Mouse (Mus musculus) intestine, embryonic 16.5 days (tissue): ENCODE measurements around the gene Tlr9. TPM values are rescaled to one million over a fixed set of nuclear protein-coding genes. Genes with fewer than 3 reads are reported as not detected.

Experiments used
- ATAC-seq: fragments of 200-750 bp; cut with Nextera tagmentation; 2 replicates; pipeline ENCODE4 v1.8.0; 2017; ENCODE audit warnings: moderate TSS enrichment, moderate library complexity
- H3K27ac ChIP-seq: fragments of 300-500 bp; sonication (generic); 2 replicates; pipeline ENCODE4 v1.5.1; 2014; ENCODE audit warnings: mild to moderate bottlenecking, low read length
- H3K27me3 ChIP-seq: fragments of 300-500 bp; sonication (generic); replicated peaks from 2 replicates; pipeline ENCODE4 v1.6.1; 2014; ENCODE audit warnings: low read length, control low read depth, mixed read lengths; ENCODE audit not compliant: control insufficient read depth, insufficient read depth
- H3K36me3 ChIP-seq: fragments of 300-500 bp; sonication (generic); 2 replicates; pipeline ENCODE4 v1.6.1; 2014; ENCODE audit warnings: low read length, control low read depth; ENCODE audit not compliant: control insufficient read depth, insufficient read depth
- H3K4me1 ChIP-seq: fragments of 300-500 bp; sonication (generic); 2 replicates; pipeline ENCODE4 v1.6.1; 2014; ENCODE audit warnings: low read length, control low read depth, mixed read lengths; ENCODE audit not compliant: control insufficient read depth, insufficient read depth
- H3K4me2 ChIP-seq: fragments of 300-500 bp; sonication (generic); 2 replicates; pipeline ENCODE4 v1.6.1; 2014; ENCODE audit warnings: low read depth, low read length, control low read depth
- H3K4me3 ChIP-seq: fragments of 300-500 bp; sonication (generic); 2 replicates; pipeline ENCODE4 v1.5.1; 2014; ENCODE audit warnings: mild to moderate bottlenecking, low read length
- H3K9ac ChIP-seq: fragments of 300-500 bp; sonication (generic); 2 replicates; pipeline ENCODE4 v1.6.1; 2014; ENCODE audit warnings: low read depth, low read length
- H3K9me3 ChIP-seq: fragments of 300-500 bp; sonication (generic); 2 replicates; pipeline ENCODE4 v1.6.1; 2016; ENCODE audit warnings: low read length, control low read depth; ENCODE audit not compliant: control insufficient read depth
- WGBS: fragments of 180-500 bp; shearing (Covaris S2); extraction: QIAGEN DNeasy Blood & Tissue Kit; methylation state at CpG from one replicate; pipeline ENCODE4 v1.1.7; 2014; 5-methylcytosine and 5-hydroxymethylcytosine counted together
- polyA plus RNA-seq: library from polyadenylated mRNA; unstranded; fragments of >200 nt; fragmentation: Nextera tagmentation; extraction: Ambion mirVana; gene quantifications from 2 replicates; pipeline ENCODE4 v1.2.1, GENCODE M21; 2015

The Tlr9 gene
- polyA plus RNA-seq, 1 experiment from 2014 or later: 0.04 TPM

DNA sequence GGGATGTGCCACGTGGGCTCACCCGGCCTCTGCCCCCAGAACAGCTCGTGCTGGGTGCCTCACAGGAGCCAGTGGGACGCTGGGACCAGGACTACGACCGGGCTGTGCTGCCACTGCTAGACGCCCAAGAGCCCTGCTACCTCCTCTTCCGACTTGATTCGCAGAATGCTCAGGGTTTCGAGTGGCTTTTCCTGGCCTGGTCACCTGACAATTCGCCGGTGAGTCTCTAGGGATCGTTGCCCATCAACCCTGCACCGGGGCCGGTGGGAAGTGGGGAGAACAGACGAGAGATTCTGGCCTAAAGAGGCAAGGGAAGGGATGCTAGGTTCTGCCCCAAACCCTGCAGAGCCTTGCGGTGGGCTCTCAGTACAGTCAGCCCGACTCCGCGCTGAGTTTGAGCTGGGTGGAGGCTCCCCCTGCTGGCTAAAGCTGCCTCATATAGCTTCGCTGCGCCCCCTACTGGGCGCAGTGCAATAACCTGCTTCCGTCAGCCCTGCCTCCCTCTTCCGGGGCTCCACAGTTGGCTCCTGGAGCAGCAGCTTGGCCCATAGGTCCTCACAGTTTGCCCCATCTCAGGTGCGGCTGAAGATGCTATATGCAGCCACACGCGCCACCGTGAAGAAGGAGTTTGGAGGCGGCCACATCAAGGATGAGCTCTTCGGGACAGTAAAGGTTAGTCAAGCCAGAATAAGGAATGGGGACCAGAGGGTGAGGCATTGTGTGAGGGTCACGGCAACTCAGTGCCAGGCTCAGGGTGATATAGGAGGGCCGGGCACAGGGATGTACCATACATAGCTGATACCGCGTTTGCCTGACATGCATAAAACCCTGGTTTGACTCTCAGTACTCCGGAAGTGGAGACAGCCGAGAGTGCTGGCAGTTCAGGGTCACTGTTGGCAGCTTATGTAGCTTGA lies 10.5 kb upstream of the Tlr9 start:
- peak overlapping the region; percentile 68 for H3K4me2 ChIP-seq
- H3K9ac ChIP-seq: peak overlapping the region; percentile 70

DNA sequence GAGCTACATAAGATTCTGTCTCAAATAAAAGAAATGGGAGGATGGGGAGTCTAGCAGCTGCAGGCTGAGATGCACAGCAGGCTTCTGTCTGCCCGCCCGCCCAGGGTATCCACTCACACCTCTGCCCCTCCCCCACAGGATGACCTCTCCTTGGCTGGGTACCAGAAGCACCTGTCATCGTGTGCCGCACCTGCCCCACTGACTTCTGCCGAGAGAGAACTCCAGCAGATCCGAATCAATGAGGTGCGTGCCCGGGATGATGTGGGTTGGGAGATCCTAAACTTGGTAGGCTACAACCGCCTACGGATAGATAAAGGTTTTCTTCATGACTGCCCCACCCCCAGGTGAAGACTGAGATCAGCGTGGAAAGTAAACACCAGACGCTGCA lies 9.8 kb upstream of the Tlr9 start:
- Histone ChIP-seq H3K27me3 (no peaks in the 10 kb centered on the region), H3K9me3 (no peaks in the 10 kb centered on the region), H3K4me3 (no peak overlapping the region), H3K27ac (no peak overlapping the region), H3K36me3 (peaks cover 9% of the 10 kb centered on the region; the same call in 1 of the 2 replicates), H3K9ac (no peak overlapping the region), H3K4me1 (peaks cover 6% of the 10 kb centered on the region), H3K4me2 (no peak overlapping the region)
- ATAC-seq: no peak
- 70% methylated on average over 12 of the region's 12 CpGs for WGBS

More for the DNA sequence above, 10.5 kb upstream of the Tlr9 start:
- 23% methylated on average over 37 of the region's 37 CpGs for WGBS
- Histone ChIP-seq H3K4me1 (peaks cover 6% of the 10 kb centered on the region), H3K9me3 (no peaks in the 10 kb centered on the region), H3K4me3 (peak overlapping the region; percentile 37), H3K27me3 (no peaks in the 10 kb centered on the region), H3K36me3 (peaks cover 9% of the 10 kb centered on the region; the same call in 1 of the 2 replicates), H3K27ac (peak overlapping the region; percentile 35; the same call in 1 of the 2 replicates)
- ATAC-seq: peak; percentile 88

DNA sequence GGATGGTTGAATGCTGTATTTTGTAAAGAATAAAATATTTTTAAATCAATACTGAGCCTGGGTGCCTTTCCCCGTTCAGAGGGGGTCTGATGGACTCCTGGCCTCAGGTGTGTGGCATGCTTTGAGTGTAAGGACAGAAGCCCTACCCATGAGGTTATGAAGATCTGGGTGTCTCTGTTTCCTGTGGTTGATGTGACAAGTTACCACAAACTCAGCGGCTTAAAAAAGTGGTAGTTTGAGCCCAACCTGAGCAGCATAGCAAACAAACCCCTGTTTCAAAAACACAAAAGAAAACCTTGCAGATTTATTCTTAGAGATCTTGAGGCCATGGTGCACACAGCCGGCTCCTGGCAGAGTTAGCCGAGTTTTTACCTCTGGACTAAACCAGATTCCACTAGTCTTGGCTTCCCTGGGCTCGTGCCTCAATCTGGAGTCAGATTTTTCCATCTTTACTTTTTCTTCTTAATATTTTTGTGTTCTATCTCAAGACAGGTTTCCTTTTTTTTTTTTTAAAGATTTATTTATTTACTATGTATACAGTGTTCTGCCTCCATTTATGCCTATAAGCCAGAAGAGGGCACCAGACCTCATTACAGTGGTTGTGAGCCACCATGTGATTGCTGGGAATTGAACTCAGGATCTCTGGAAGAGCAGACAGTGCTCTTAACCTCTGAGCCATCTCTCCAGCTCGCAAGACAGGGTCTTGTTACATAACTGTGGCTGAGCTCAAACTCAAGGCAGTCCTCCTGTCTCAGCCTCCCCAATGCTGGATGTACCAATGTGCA lies 6.9 kb upstream of the Tlr9 start:
- no peak overlapping the region for H3K27ac ChIP-seq
- WGBS: 85% methylated on average over 6 of the region's 6 CpGs
- H3K4me2 ChIP-seq: no peak overlapping the region
- H3K27me3 ChIP-seq: no peaks in the 10 kb centered on the region
- H3K36me3 ChIP-seq: 0 out of 2 replicates have a peak, but pooled peaks cover 6% of the 10 kb centered on the region
- peaks cover 6% of the 10 kb centered on the region for H3K4me1 ChIP-seq
- H3K4me3 ChIP-seq: no peak overlapping the region
- no peaks in the 10 kb centered on the region for H3K9me3 ChIP-seq
- H3K9ac ChIP-seq: no peak overlapping the region
- no peak for ATAC-seq

DNA sequence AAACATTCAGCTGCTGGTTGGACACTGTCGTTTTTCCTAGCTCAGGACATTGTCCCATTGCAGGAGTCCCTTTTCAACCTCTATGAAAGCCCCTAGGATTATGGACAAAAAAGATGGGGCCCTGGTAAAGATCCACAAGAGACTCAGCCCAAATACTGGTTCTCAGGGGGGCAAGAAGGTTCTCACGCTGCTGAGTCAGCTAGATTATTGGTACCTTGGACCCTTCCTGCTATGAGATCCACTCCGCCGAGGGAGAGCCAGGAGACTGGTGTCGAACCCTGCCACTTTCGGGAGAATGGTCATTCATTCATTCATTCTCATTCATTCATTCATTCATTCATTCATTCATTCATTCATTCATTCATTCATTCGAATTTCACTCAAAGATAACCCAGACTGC lies 5.4 kb upstream of the Tlr9 start:
- Histone ChIP-seq H3K9me3 (no peaks in the 10 kb centered on the region), H3K4me3 (no peak overlapping the region), H3K4me2 (no peak overlapping the region), H3K4me1 (no peaks in the 10 kb centered on the region; the same call in 1 of the 2 replicates), H3K9ac (no peak overlapping the region), H3K27me3 (no peaks in the 10 kb centered on the region), H3K27ac (no peak overlapping the region), H3K36me3 (0 out of 2 replicates have a peak, but pooled peaks cover 6% of the 10 kb centered on the region)
- ATAC-seq: no peak
- WGBS: 87% methylated on average over 7 of the region's 7 CpGs

DNA sequence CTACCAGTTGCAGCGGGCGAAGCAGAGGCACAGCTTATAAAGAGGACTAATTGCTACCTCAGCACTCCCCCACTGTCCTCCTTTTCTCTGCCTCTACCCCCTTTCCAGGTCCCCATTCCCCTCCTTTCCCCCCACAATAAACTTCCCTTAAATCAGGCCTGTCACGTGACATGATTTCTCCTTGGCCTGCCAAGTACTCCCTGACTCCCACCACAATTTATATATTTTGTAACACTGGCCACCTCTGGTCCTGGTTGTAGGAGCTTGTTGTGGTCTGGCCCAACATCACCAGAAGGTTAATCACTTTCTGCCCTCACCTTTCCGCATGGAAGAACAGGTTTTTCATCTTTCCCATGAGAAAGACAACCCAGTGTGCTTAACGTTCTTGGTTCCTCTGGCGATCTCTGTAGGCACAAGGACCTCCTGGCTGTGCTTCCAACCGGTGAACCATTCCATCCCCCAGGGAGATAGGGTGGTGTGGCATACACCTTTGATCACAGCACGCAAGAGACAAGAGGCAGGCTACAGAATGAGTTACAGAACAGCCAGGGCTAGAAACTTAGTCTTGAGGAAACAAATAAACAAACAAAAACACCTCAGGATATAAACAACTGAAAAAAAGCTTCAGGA lies 1.4 kb upstream of the Tlr9 start:
- no peaks in the 10 kb centered on the region; the same call in 1 of the 2 replicates for H3K27me3 ChIP-seq
- H3K4me3 ChIP-seq: no peak overlapping the region
- no peaks in the 10 kb centered on the region for H3K36me3 ChIP-seq
- H3K4me2 ChIP-seq: no peak overlapping the region
- no peak overlapping the region for H3K27ac ChIP-seq
- no peak for ATAC-seq
- peaks cover 6% of the 10 kb centered on the region for H3K4me1 ChIP-seq
- 58% methylated on average over 8 of the region's 8 CpGs for WGBS
- H3K9me3 ChIP-seq: no peaks in the 10 kb centered on the region
- H3K9ac ChIP-seq: no peak overlapping the region

DNA sequence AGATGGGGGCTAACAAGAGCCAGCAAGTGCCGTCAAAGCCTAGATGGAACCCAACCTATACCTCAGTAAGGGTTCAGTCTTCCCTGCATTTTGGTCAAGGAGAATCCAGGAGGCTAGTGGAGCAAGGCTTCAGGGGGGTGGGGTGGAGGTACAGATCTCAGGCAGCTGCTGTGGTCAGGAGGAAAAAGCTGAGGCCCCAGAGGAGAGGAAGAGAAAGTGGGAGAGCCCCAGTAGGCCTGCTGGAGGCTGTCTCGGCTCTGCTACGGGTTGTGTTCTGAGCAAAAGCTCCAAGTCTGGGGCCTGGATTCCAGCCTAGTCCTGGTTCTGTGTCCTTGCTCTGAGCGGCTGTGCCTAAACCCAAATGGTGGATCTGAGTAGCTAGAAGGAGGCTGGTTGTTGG lies 596 bp downstream of the Tlr9 start:
- H3K36me3 ChIP-seq: no peaks in the 10 kb centered on the region
- H3K27ac ChIP-seq: no peak overlapping the region
- H3K4me1 ChIP-seq: peaks cover 20% of the 10 kb centered on the region
- H3K27me3 ChIP-seq: no peaks in the 10 kb centered on the region; the same call in 1 of the 2 replicates
- WGBS: 84% methylated on average over 4 of the region's 4 CpGs
- H3K9me3 ChIP-seq: no peaks in the 10 kb centered on the region
- H3K9ac ChIP-seq: no peak overlapping the region
- no peak overlapping the region for H3K4me3 ChIP-seq
- no peak overlapping the region for H3K4me2 ChIP-seq
- ATAC-seq: no peak

DNA sequence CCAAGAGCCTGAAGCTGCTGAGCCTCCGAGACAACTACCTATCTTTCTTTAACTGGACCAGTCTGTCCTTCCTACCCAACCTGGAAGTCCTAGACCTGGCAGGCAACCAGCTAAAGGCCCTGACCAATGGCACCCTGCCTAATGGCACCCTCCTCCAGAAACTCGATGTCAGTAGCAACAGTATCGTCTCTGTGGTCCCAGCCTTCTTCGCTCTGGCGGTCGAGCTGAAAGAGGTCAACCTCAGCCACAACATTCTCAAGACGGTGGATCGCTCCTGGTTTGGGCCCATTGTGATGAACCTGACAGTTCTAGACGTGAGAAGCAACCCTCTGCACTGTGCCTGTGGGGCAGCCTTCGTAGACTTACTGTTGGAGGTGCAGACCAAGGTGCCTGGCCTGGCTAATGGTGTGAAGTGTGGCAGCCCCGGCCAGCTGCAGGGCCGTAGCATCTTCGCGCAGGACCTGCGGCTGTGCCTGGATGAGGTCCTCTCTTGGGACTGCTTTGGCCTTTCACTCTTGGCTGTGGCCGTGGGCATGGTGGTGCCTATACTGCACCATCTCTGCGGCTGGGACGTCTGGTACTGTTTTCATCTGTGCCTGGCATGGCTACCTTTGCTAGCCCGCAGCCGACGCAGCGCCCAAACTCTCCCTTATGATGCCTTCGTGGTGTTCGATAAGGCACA lies 3.2 kb downstream of the Tlr9 start:
- Histone ChIP-seq H3K9me3 (no peaks in the 10 kb centered on the region), H3K4me3 (peak overlapping the region; percentile 45), H3K9ac (peak overlapping the region; percentile 60), H3K36me3 (no peaks in the 10 kb centered on the region), H3K27me3 (no peaks in the 10 kb centered on the region; the same call in 1 of the 2 replicates), H3K4me2 (peak overlapping the region; percentile 75), H3K4me1 (peaks cover 22% of the 10 kb centered on the region), H3K27ac (peak overlapping the region; percentile 62)
- WGBS: 58% methylated on average over 24 of the region's 24 CpGs
- no peak; the same call in 1 of the 2 replicates for ATAC-seq

DNA sequence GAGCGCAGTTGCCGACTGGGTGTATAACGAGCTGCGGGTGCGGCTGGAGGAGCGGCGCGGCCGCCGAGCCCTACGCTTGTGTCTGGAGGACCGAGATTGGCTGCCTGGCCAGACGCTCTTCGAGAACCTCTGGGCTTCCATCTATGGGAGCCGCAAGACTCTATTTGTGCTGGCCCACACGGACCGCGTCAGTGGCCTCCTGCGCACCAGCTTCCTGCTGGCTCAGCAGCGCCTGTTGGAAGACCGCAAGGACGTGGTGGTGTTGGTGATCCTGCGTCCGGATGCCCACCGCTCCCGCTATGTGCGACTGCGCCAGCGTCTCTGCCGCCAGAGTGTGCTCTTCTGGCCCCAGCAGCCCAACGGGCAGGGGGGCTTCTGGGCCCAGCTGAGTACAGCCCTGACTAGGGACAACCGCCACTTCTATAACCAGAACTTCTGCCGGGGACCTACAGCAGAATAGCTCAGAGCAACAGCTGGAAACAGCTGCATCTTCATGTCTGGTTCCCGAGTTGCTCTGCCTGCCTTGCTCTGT lies 3.8 kb downstream of the Tlr9 start:
- H3K9ac ChIP-seq: peak overlapping the region; percentile 60
- peak overlapping the region; percentile 75 for H3K4me2 ChIP-seq
- no peaks in the 10 kb centered on the region for H3K9me3 ChIP-seq
- no peaks in the 10 kb centered on the region; the same call in 1 of the 2 replicates for H3K27me3 ChIP-seq
- no peaks in the 10 kb centered on the region for H3K36me3 ChIP-seq
- peak; percentile 69 for ATAC-seq
- H3K4me3 ChIP-seq: peak overlapping the region; percentile 45
- WGBS: 6% methylated on average over 34 of the region's 34 CpGs
- peaks cover 22% of the 10 kb centered on the region for H3K4me1 ChIP-seq
- H3K27ac ChIP-seq: peak overlapping the region; percentile 62
